In the genomic region with DNA sequence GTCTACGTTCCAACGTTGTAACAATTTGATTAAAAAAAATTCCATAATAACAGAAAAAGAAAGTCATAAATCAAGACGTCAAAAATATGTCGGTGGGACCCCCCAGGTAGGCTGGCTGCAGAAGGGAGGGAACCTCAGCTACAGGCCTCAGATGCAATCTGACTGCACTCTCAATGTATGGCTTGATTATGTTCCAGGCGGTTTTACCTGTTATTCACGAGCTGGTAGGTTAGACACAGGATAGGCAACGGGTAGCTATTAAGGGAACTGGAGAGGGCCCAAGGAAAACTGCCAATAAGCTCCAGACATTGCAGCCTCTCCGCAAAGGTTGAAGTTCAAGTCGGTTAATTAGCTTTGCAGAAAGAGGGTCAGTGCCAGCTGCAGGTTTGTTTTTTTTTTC, we compare ENCODE assay signal across 8 mouse cellular contexts. TPM values are rescaled to one million over a fixed set of nuclear protein-coding genes. Genes with fewer than 3 reads are reported as not detected.
DNase-seq lines count a peak whose midpoint lies in the region; ATAC-seq and TF ChIP-seq lines count a peak whose summit lies in the region.

No protein-coding gene starts in this region.

- TF ChIP-seq CTCF in liver, adult 2 months (IDR thresholded peaks at IDR 0.05; ENCODE audit: low read depth, low read length) = no peak
- TF ChIP-seq CTCF in kidney, postnatal 0 days (IDR thresholded peaks at IDR 0.05; ENCODE audit: low read depth) = no peak

- H3K9me3 ChIP-seq in forebrain, embryonic 13.5 days (replicated peaks) = no peaks in the 10 kb centered on the region
- no peaks in the 10 kb centered on the region for H3K9me3 ChIP-seq in kidney, postnatal 0 days (replicated peaks; ENCODE audit: low read length)
- no peaks in the 10 kb centered on the region for H3K9me3 ChIP-seq in neural tube, embryonic 12.5 days

- peak; percentile 25; the same call in 1 of the 2 replicates for ATAC-seq in forebrain, embryonic 13.5 days
- no peak for ATAC-seq in kidney, postnatal 0 days (replicated peaks; ENCODE audit: low FRiP score, low read depth)
- no peak for ATAC-seq in neural tube, embryonic 12.5 days (ENCODE audit: low FRiP score, low read depth)

- peak; percentile 90 for DNase-seq in liver, adult 2 months (ENCODE audit: extremely low read depth, low read depth, low spot score)
- DNase-seq in liver = no peak
- no peak for DNase-seq in kidney, postnatal 0 days (ENCODE audit: low spot score)
- DNase-seq in adrenal gland, adult (ENCODE audit: inconsistent age in 2 of 2, low spot score in 1 of 2) = no peak
- DNase-seq in B cell, adult 2 months = no peak
- no peak for DNase-seq in spleen, postnatal 4 days (ENCODE audit: low spot score in 2 of 2)

- peak overlapping the region; percentile 14; the same call in 1 of the 2 replicates for H3K9ac ChIP-seq in liver, adult 2 months (ENCODE audit: low read depth, low read length)
- H3K9ac ChIP-seq in forebrain, embryonic 13.5 days = peak overlapping the region; percentile 81
- peak overlapping the region; percentile 75; the same call in 1 of the 2 replicates for H3K9ac ChIP-seq in kidney, postnatal 0 days (ENCODE audit: low read depth, low read length)
- H3K9ac ChIP-seq in neural tube, embryonic 12.5 days = peak overlapping the region; percentile 76

- peaks cover 8% of the 10 kb centered on the region for H3K4me1 ChIP-seq in liver, adult 2 months (ENCODE audit: control insufficient read depth, insufficient read depth, low read length)
- peaks cover 21% of the 10 kb centered on the region for H3K4me1 ChIP-seq in forebrain, embryonic 13.5 days
- 0 out of 2 replicates have a peak, but pooled peaks cover 11% of the 10 kb centered on the region for H3K4me1 ChIP-seq in kidney, postnatal 0 days (replicated peaks; ENCODE audit: insufficient read depth, low read length)
- peaks cover 23% of the 10 kb centered on the region for H3K4me1 ChIP-seq in neural tube, embryonic 12.5 days

- TF ChIP-seq POLR2A in liver, adult 2 months (IDR thresholded peaks at IDR 0.05; ENCODE audit: extremely low read depth, insufficient read depth, low read length) = no peak

- peak overlapping the region; percentile 97 for H3K4me2 ChIP-seq in forebrain, embryonic 13.5 days
- H3K4me2 ChIP-seq in kidney, postnatal 0 days (ENCODE audit: low read length) = peak overlapping the region; percentile 88
- peak overlapping the region; percentile 96 for H3K4me2 ChIP-seq in neural tube, embryonic 12.5 days (replicated peaks)

- WGBS in liver, adult 2 months = 10% methylated on average over 9 of the region's 9 CpGs
- WGBS in forebrain, embryonic 13.5 days = 19% methylated on average over 9 of the region's 9 CpGs
- WGBS in kidney, postnatal 0 days = 13% methylated on average over 9 of the region's 9 CpGs
- 19% methylated on average over 9 of the region's 9 CpGs for WGBS in neural tube, embryonic 12.5 days

- peaks cover 5% of the 10 kb centered on the region; the same call in 1 of the 2 replicates for H3K79me2 ChIP-seq in liver, adult 2 months (ENCODE audit: control insufficient read depth, insufficient read depth, low read length)

- peak overlapping the region; percentile 80 for H3K27ac ChIP-seq in liver, adult 2 months (replicated peaks; ENCODE audit: insufficient read depth, low read depth, low read length)
- no peak overlapping the region for H3K27ac ChIP-seq in forebrain, embryonic 13.5 days
- no peak overlapping the region for H3K27ac ChIP-seq in kidney, postnatal 0 days
- no peak overlapping the region for H3K27ac ChIP-seq in neural tube, embryonic 12.5 days

- no peaks in the 10 kb centered on the region for H3K36me3 ChIP-seq in liver, adult 2 months (ENCODE audit: control insufficient read depth, insufficient read depth, low read length)
- no peaks in the 10 kb centered on the region for H3K36me3 ChIP-seq in forebrain, embryonic 13.5 days (ENCODE audit: poor library complexity, severe bottlenecking)
- no peaks in the 10 kb centered on the region for H3K36me3 ChIP-seq in kidney, postnatal 0 days (ENCODE audit: insufficient read depth, low read length)
- H3K36me3 ChIP-seq in neural tube, embryonic 12.5 days = no peaks in the 10 kb centered on the region

- H3K27me3 ChIP-seq in liver, adult 2 months (ENCODE audit: control insufficient read depth, insufficient read depth, low read length) = no peaks in the 10 kb centered on the region
- H3K27me3 ChIP-seq in forebrain, embryonic 13.5 days = peaks cover 24% of the 10 kb centered on the region
- H3K27me3 ChIP-seq in kidney, postnatal 0 days (ENCODE audit: insufficient read depth, low read length) = no peaks in the 10 kb centered on the region
- H3K27me3 ChIP-seq in neural tube, embryonic 12.5 days (replicated peaks) = no peaks in the 10 kb centered on the region; the same call in 1 of the 2 replicates

- H3K4me3 ChIP-seq in liver, adult 2 months (ENCODE audit: insufficient read depth, low read depth, low read length) = peak overlapping the region; percentile 3; the same call in 1 of the 2 replicates
- peak overlapping the region; percentile 74 for H3K4me3 ChIP-seq in forebrain, embryonic 13.5 days
- H3K4me3 ChIP-seq in kidney, postnatal 0 days (replicated peaks; ENCODE audit: low read depth, low read length) = peak overlapping the region; percentile 73
- peak overlapping the region; percentile 75 for H3K4me3 ChIP-seq in neural tube, embryonic 12.5 days

RNA-seq across cellular contexts. Expression of gene Smyd2, which starts 0.6 kb away (rescaled TPM):
- total RNA-seq in liver, adult 2 months (2014; rRNA removed) = 18.2 and 19.9 TPM in 2 replicates
- polyA plus RNA-seq in liver, adult 2 months (2012; rRNA removed) = 27.7 and 33.5 TPM in 2 replicates
- 41.9 and 44.9 TPM in 2 replicates for polyA plus RNA-seq in forebrain, embryonic 13.5 days (2015; fragmentation: Nextera tagmentation; extraction: Ambion mirVana)
- 70.4 and 72.1 TPM in 2 replicates for polyA plus RNA-seq in kidney, postnatal 0 days (2015; fragmentation: Nextera tagmentation; extraction: Ambion mirVana)
- polyA plus RNA-seq in neural tube, embryonic 12.5 days (2016; fragmentation: Nextera tagmentation; extraction: Ambion mirVana) = 52.1 and 52.2 TPM in 2 replicates

Comparison
In these comparisons a context has a peak if more than half of its experiments do, and no peak if none do; other contexts are left out.
1. H3K4me3 ChIP-seq: peak in every context shown above with its lines; median percentile 75 in neural tube, embryonic 12.5 days; 74 in forebrain, embryonic 13.5 days; 73 in kidney, postnatal 0 days; 3 in liver, adult 2 months.
2. H3K9ac ChIP-seq: peak in every context shown above with its lines; median percentile 81 in forebrain, embryonic 13.5 days; 76 in neural tube, embryonic 12.5 days; 75 in kidney, postnatal 0 days; 14 in liver, adult 2 months.